Mouse (Mus musculus) spleen, adult 2 months (tissue): ENCODE data around the gene Lnpep. TPM values are rescaled to one million over a fixed set of nuclear protein-coding genes. Genes with fewer than 3 reads are reported as not detected.
"Not testable (repeated sequence)": the region's sequence is repeated elsewhere in the genome, so short reads cannot be mapped to it uniquely, and the experiment has no call there.

ENCODE experiments used
- DNase-seq, 2 experiments: peaks; one replicate each; pipeline versions ENCODE4 v3.0.0 to v3.0.0-alpha.2; 2012 to 2021; ENCODE audit warnings: low spot score in 2 of 2, low read depth in 1 of 2
- H3K27ac ChIP-seq: fragments of 200-500 bp; 2 replicates; pipeline ENCODE4 v1.5.1; 2012; ENCODE audit warnings: low read length, inconsistent platforms; ENCODE audit not compliant: insufficient read depth
- H3K27me3 ChIP-seq: fragments of 200-500 bp; 2 replicates; pipeline ENCODE4 v1.6.1; 2012; ENCODE audit warnings: mild to moderate bottlenecking, moderate library complexity, low read length, inconsistent platforms; ENCODE audit not compliant: control insufficient read depth, insufficient read depth
- H3K36me3 ChIP-seq: fragments of 200-500 bp; 2 replicates; pipeline ENCODE4 v1.6.1; 2012; ENCODE audit warnings: mild to moderate bottlenecking, low read length, inconsistent platforms; ENCODE audit not compliant: control insufficient read depth, insufficient read depth
- H3K4me1 ChIP-seq: fragments of 200-500 bp; 2 replicates; pipeline ENCODE4 v1.6.1; 2011; ENCODE audit warnings: inconsistent platforms; ENCODE audit not compliant: control insufficient read depth, insufficient read depth, insufficient read length
- H3K4me3 ChIP-seq: fragments of 200-500 bp; 2 replicates; pipeline ENCODE4 v1.5.1; 2011; ENCODE audit warnings: mild to moderate bottlenecking, inconsistent platforms; ENCODE audit not compliant: insufficient read depth, insufficient read length; ENCODE audit errors: extremely low read depth
- CTCF ChIP-seq: fragments of 200-500 bp; IDR thresholded peaks from 2 replicates; pipeline ENCODE4 v1.5.1; 2011; ENCODE audit warnings: mild to moderate bottlenecking, inconsistent platforms; ENCODE audit not compliant: insufficient read depth, insufficient read length, insufficient replicate concordance; ENCODE audit errors: extremely low read depth
- POLR2A ChIP-seq: fragments of 200-500 bp; IDR thresholded peaks from 2 replicates; pipeline ENCODE4 v1.6.1; 2011; ENCODE audit warnings: low read depth, low read length, inconsistent platforms
- WGBS: fragments of 180-500 bp; shearing (Covaris S2); methylation state at CpG from one replicate; pipeline ENCODE4 v1.1.7; 2018; 5-methylcytosine and 5-hydroxymethylcytosine counted together
- polyA plus RNA-seq: library from polyadenylated mRNA; depleted of rRNA; stranded (reverse); fragments of >200 nt; gene quantifications from 2 replicates; pipeline ENCODE4 v1.2.3, GENCODE M21; 2012

The Lnpep gene
- polyA plus RNA-seq, 1 experiment, result 7.4 TPM

DNA sequence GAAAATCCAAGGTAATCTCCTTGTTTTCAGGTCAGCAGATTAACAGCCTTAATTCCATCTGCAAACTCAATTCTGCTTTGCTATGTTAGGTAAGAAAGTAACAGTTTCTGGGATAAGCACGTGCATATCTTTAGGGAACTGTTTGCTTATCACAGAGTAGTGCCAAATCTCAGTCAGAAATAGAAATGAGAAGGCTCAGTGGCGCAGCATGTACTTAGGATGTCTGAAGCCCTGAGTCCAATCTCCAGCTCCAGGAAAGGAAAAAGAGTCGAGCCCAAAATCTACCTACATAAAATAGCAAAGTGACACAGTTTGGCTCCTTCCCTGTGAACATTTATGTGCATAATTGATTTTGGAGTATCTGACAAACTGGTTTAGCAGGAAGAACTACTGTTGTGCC is 125.6 kb downstream of the Lnpep start:
- Histone ChIP-seq H3K4me3 (no peak overlapping the region), H3K4me1 (no peaks in the 10 kb centered on the region), H3K27ac (no peak overlapping the region), H3K27me3 (no peaks in the 10 kb centered on the region), H3K36me3 (no peaks in the 10 kb centered on the region)
- no peak for DNase-seq
- no peak for TF ChIP-seq POLR2A
- no peak for TF ChIP-seq CTCF
- 84% methylated on average over 3 of the region's 3 CpGs for WGBS

DNA sequence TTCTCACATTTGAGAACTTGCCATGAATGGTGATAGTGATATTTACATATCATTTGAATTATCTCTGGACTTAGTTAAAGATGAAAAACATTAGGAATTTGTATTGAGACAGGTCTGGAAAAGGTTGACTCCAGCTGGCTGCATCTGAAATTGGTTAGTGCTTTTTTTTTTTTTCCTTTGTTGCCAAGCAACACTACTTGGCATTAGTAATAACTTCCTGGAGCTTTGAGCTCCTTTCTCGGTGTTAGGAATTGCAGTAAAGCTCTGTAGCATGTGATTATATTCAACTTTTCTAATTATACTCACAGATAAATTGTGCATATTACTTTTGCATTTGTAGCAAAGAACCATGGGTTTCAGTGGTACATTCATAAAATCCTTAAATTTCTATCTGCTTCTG is 126.0 kb downstream of the Lnpep start:
- H3K27me3 ChIP-seq, result no peaks in the 10 kb centered on the region
- H3K27ac ChIP-seq, result no peak overlapping the region
- no peak overlapping the region for H3K4me3 ChIP-seq
- no peaks in the 10 kb centered on the region for H3K36me3 ChIP-seq
- DNase-seq, result no peak
- WGBS, result 44% methylated on average over 1 of the region's 1 CpGs
- H3K4me1 ChIP-seq, result no peaks in the 10 kb centered on the region
- TF ChIP-seq POLR2A (no peak), CTCF (no peak)

DNA sequence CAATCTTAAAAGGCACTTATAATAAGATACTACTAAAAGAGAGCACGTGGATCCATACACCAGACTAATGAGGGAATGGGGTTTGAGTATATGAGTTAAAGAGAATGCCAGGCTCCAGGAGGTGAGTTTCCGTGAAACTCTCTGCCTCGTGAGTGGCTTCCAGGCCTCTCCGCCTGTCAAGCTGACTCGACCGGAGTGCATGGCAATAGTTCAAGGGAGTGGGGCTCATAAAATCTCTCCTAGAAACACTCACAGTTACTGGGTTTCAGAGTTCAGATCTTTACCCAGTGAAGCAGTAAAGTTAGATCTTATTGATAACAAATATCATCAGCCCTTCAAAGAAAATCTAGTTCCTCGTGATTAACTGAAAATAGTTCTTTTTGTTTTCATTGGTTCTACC is 128.1 kb downstream of the Lnpep start:
- no peaks in the 10 kb centered on the region for H3K4me1 ChIP-seq
- H3K27me3 ChIP-seq, result no peaks in the 10 kb centered on the region
- no peak for DNase-seq
- 86% methylated on average over 7 of the region's 7 CpGs for WGBS
- TF ChIP-seq POLR2A (no peak), CTCF (no peak)
- H3K4me3 ChIP-seq, result no peak overlapping the region
- no peaks in the 10 kb centered on the region for H3K36me3 ChIP-seq
- no peak overlapping the region for H3K27ac ChIP-seq

DNA sequence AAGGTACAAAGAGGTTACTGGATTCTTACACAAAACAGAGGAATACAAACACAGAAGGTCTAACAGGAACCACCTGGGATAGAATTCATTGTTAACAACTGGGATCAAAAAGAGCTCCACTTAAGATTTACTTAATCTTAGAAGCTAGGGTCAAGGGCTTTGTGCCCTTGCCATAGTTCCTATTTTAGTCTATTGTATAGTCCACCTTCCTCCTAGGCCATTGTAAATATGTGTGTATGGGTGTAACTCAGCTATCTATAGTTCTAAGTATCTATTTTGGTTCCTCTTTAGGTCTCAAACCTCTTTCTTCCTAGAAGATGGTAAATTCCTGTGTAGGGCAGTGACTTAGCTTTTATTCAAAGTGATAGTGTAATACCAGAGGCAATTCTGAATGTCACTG is 128.6 kb downstream of the Lnpep start:
- H3K27ac ChIP-seq, H3K4me3 ChIP-seq, DNase-seq, H3K4me1 ChIP-seq, H3K36me3 ChIP-seq, H3K27me3 ChIP-seq: not testable (repeated sequence)

DNA sequence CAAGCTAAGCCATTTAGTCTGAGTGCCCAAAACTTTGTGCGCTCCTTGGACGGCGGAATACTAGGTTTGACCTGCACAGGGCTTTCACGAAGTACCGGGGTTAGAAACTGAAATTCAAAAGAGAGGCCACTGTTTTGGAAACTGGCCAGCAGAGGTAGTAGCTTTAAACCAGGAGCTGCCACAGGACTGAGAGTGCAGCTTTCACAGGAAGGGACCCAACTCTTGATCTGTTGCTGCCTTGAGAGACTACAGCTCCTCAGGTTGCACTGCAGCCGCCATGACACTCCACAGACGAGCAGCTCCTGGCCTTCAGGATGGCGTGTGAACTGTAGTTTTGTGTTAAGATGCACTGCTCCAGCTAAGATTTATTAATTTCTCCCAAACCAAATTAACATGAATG is 132.7 kb downstream of the Lnpep start:
- 87% methylated on average over 8 of the region's 8 CpGs for WGBS
- Histone ChIP-seq H3K4me3 (no peak overlapping the region), H3K27me3 (no peaks in the 10 kb centered on the region), H3K4me1 (no peaks in the 10 kb centered on the region), H3K36me3 (no peaks in the 10 kb centered on the region), H3K27ac (no peak overlapping the region)
- TF ChIP-seq POLR2A, result no peak
- no peak for TF ChIP-seq CTCF
- no peak for DNase-seq

DNA sequence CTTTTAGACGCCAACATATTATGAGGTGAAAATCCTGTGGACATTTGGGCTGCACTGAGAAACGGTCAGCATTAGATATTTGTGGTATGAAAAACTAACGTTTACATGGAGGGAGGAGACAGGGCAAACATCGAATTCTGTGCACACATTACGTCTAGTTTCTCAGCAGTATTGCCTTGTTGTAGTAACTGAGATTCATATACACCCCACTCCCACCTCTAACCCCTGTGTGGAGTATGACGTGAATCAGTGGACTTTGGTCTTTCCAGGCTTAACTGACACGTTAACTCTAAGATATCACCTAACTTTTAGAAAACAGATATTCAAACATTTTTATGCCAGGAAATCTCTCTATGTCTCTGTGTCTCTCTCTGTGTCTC is 133.2 kb downstream of the Lnpep start:
- TF ChIP-seq CTCF, result no peak
- no peak for TF ChIP-seq POLR2A
- H3K4me3 ChIP-seq, result no peak overlapping the region
- WGBS, result 85% methylated on average over 7 of the region's 7 CpGs
- H3K4me1 ChIP-seq, result no peaks in the 10 kb centered on the region
- no peak overlapping the region for H3K27ac ChIP-seq
- no peak for DNase-seq
- no peaks in the 10 kb centered on the region for H3K27me3 ChIP-seq
- no peaks in the 10 kb centered on the region for H3K36me3 ChIP-seq

DNA sequence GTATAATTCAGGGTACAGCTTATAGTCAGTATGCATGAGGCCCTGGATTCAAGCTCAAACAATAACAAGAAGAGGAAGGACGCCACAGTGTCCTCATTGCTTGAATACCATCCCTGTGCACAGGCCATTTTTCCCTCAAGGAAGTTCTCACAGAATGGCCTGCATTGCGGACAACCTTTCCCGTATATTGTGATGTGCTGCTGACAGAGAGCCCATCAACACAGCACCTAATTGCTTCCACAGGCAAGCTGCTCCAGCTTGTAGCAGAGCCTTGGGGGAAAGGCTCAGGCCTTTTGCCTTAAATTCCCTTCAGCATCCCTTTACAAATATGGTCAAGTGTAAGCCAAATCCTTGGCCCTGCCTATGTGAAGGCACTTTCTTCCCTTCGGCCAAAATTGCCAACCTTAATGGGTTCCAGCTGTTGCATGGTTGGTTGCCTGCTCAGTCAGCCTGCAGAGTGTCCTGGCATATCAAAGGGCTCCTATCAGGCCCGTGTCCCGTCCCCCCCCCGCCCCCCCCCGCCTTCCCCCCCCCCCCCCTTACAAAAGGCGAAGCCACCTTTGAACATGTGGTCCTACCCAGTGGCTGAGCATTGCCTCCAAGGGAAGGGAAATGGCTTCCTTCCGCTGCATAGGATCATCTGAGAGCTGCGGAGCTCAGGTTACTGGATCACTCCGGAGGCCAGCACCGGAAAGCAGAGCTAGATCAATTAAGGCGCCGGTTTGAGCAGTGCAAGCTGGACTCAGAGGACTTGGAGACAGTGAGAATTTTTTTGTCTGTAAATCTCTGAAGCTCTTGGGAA is 133.8 kb downstream of the Lnpep start:
- H3K4me1 ChIP-seq, result no peaks in the 10 kb centered on the region
- no peaks in the 10 kb centered on the region for H3K27me3 ChIP-seq
- 66% methylated on average over 12 of the region's 15 CpGs for WGBS
- no peaks in the 10 kb centered on the region for H3K36me3 ChIP-seq
- H3K27ac ChIP-seq, result no peak overlapping the region
- TF ChIP-seq CTCF, result no peak
- no peak for TF ChIP-seq POLR2A
- no peak overlapping the region for H3K4me3 ChIP-seq
- DNase-seq, result no peak
